ENCODE assay signal across 8 mouse cellular contexts in genomic region chr7:28278279-28278652, GRCm38 (mm10). TPM values are rescaled to one million over a fixed set of nuclear protein-coding genes. Genes with fewer than 3 reads are reported as not detected.
DNase-seq lines count a peak whose midpoint lies in the region; ATAC-seq and TF ChIP-seq lines count a peak whose summit lies in the region.

No protein-coding gene starts in this region.

- WGBS in lung, embryonic 14.5 days: 83% methylated on average over 7 of the region's 7 CpGs
- 84% methylated on average over 7 of the region's 7 CpGs for WGBS in intestine, embryonic 15.5 days
- WGBS in neural tube, embryonic 14.5 days: 80% methylated on average over 7 of the region's 7 CpGs

- 0 out of 2 replicates have a peak, but pooled peaks cover 6% of the 10 kb centered on the region for H3K4me1 ChIP-seq in lung, embryonic 14.5 days (ENCODE audit: insufficient read depth)
- no peaks in the 10 kb centered on the region for H3K4me1 ChIP-seq in embryonic fibroblast, embryonic 13.5 days (ENCODE audit: control insufficient read depth, insufficient read depth, low read length)
- H3K4me1 ChIP-seq in intestine, embryonic 15.5 days (replicated peaks): peaks cover 7% of the 10 kb centered on the region
- H3K4me1 ChIP-seq in neural tube, embryonic 14.5 days (ENCODE audit: control insufficient read depth, insufficient read depth, low read length): 0 out of 2 replicates have a peak, but pooled peaks cover 7% of the 10 kb centered on the region

- H3K36me3 ChIP-seq in lung, embryonic 14.5 days (ENCODE audit: insufficient read depth): no peaks in the 10 kb centered on the region
- H3K36me3 ChIP-seq in intestine, embryonic 15.5 days: no peaks in the 10 kb centered on the region
- no peaks in the 10 kb centered on the region for H3K36me3 ChIP-seq in neural tube, embryonic 14.5 days (ENCODE audit: control insufficient read depth, insufficient read depth, low read length)

- no peak for ATAC-seq in lung, embryonic 14.5 days (ENCODE audit: insufficient read depth)
- ATAC-seq in intestine, embryonic 15.5 days: no peak
- 0 out of 2 replicates have a peak, but pooled peaks have one; percentile 10 for ATAC-seq in neural tube, embryonic 14.5 days (ENCODE audit: low read depth)
- ATAC-seq in frontal cortex, adult (ENCODE audit: low TSS enrichment): no peak

- peak overlapping the region; percentile 85 for H3K9ac ChIP-seq in lung, embryonic 14.5 days
- peak overlapping the region; percentile 80 for H3K9ac ChIP-seq in intestine, embryonic 15.5 days
- H3K9ac ChIP-seq in neural tube, embryonic 14.5 days (replicated peaks; ENCODE audit: low read depth, low read length): peak overlapping the region; percentile 94

- H3K9me3 ChIP-seq in lung, embryonic 14.5 days (ENCODE audit: low read depth, low read length): no peaks in the 10 kb centered on the region
- no peaks in the 10 kb centered on the region for H3K9me3 ChIP-seq in intestine, embryonic 15.5 days
- H3K9me3 ChIP-seq in neural tube, embryonic 14.5 days (ENCODE audit: control insufficient read depth, low read length): no peaks in the 10 kb centered on the region

- no peak for TF ChIP-seq CTCF in lung, embryonic 14.5 days (IDR thresholded peaks at IDR 0.05; ENCODE audit: low read depth)
- TF ChIP-seq CTCF in embryonic fibroblast, embryonic 13.5 days (IDR thresholded peaks at IDR 0.05; ENCODE audit: borderline replicate concordance, insufficient read depth, low read length): no peak

- H3K4me2 ChIP-seq in lung, embryonic 14.5 days: peak overlapping the region; percentile 88
- peak overlapping the region; percentile 94 for H3K4me2 ChIP-seq in intestine, embryonic 15.5 days (replicated peaks)
- peak overlapping the region; percentile 85 for H3K4me2 ChIP-seq in neural tube, embryonic 14.5 days (ENCODE audit: low read depth, low read length)

- H3K27ac ChIP-seq in lung, embryonic 14.5 days (ENCODE audit: low read depth): no peak overlapping the region
- H3K27ac ChIP-seq in embryonic fibroblast, embryonic 13.5 days (ENCODE audit: insufficient read depth, low read length): no peak overlapping the region
- no peak overlapping the region for H3K27ac ChIP-seq in intestine, embryonic 15.5 days
- H3K27ac ChIP-seq in neural tube, embryonic 14.5 days (ENCODE audit: low read depth, low read length): peak overlapping the region; percentile 84; the same call in 1 of the 2 replicates

- 0 out of 2 replicates have a peak, but pooled peaks have one; percentile 2 for TF ChIP-seq POLR2A in embryonic fibroblast, embryonic 13.5 days (IDR thresholded peaks at IDR 0.05; ENCODE audit: low read depth, low read length)

- no peak for DNase-seq in lung, embryonic 14.5 days
- DNase-seq in lung, postnatal 10 days: no peak
- DNase-seq in thymus, postnatal 25 days: no peak
- no peak for DNase-seq in B cell, adult 2 months

- H3K4me3 ChIP-seq in lung, embryonic 14.5 days (ENCODE audit: low read depth, low read length): peak overlapping the region; percentile 67
- peak overlapping the region; percentile 53 for H3K4me3 ChIP-seq in embryonic fibroblast, embryonic 13.5 days (ENCODE audit: insufficient read depth, low read length)
- H3K4me3 ChIP-seq in intestine, embryonic 15.5 days (replicated peaks): peak overlapping the region; percentile 68
- peak overlapping the region; percentile 71 for H3K4me3 ChIP-seq in neural tube, embryonic 14.5 days (ENCODE audit: low read depth, low read length)

- no peaks in the 10 kb centered on the region for H3K27me3 ChIP-seq in lung, embryonic 14.5 days (ENCODE audit: insufficient read depth, low read length)
- H3K27me3 ChIP-seq in intestine, embryonic 15.5 days (replicated peaks): no peaks in the 10 kb centered on the region
- H3K27me3 ChIP-seq in neural tube, embryonic 14.5 days (ENCODE audit: control insufficient read depth, insufficient read depth, low read length): no peaks in the 10 kb centered on the region

RNA-seq across cellular contexts. Expression of gene Eid2b, which starts 0.7 kb away (rescaled TPM):
- polyA plus RNA-seq in lung, embryonic 14.5 days (2014; fragmentation: Nextera tagmentation; extraction: Ambion mirVana): 9.0 and 10.9 TPM in 2 replicates
- polyA plus RNA-seq in embryonic fibroblast, embryonic 13.5 days (2011; ENCODE audit: insufficient read length, low read depth, missing spikeins): 5.4 and 8.8 TPM in 2 replicates
- 8.1 and 9.4 TPM in 2 replicates for polyA plus RNA-seq in intestine, embryonic 15.5 days (2015; fragmentation: Nextera tagmentation; extraction: Ambion mirVana)
- 33.5 and 33.9 TPM in 2 replicates for polyA plus RNA-seq in neural tube, embryonic 14.5 days (2014; fragmentation: Nextera tagmentation; extraction: Ambion mirVana)

RNA-seq across cellular contexts. Expression of gene Eid2, which starts 10.6 kb away (rescaled TPM):
- polyA plus RNA-seq in lung, embryonic 14.5 days (2014; fragmentation: Nextera tagmentation; extraction: Ambion mirVana): 9.8 and 12.9 TPM in 2 replicates
- polyA plus RNA-seq in embryonic fibroblast, embryonic 13.5 days (2011; ENCODE audit: insufficient read length, low read depth, missing spikeins): 20.6 and 25.1 TPM in 2 replicates
- polyA plus RNA-seq in intestine, embryonic 15.5 days (2015; fragmentation: Nextera tagmentation; extraction: Ambion mirVana): 4.5 and 7.2 TPM in 2 replicates
- polyA plus RNA-seq in neural tube, embryonic 14.5 days (2014; fragmentation: Nextera tagmentation; extraction: Ambion mirVana): 7.8 and 7.9 TPM in 2 replicates

RNA-seq across cellular contexts. Expression of gene Selenov, which starts 12.7 kb away (rescaled TPM):
- 0.15 TPM in 1 of 2 replicates, not detected in the other for polyA plus RNA-seq in lung, embryonic 14.5 days (2014; fragmentation: Nextera tagmentation; extraction: Ambion mirVana)
- not detected in 2 replicates for polyA plus RNA-seq in embryonic fibroblast, embryonic 13.5 days (2011; ENCODE audit: insufficient read length, low read depth, missing spikeins)
- polyA plus RNA-seq in intestine, embryonic 15.5 days (2015; fragmentation: Nextera tagmentation; extraction: Ambion mirVana): 0.18 TPM in 1 of 2 replicates, not detected in the other
- polyA plus RNA-seq in neural tube, embryonic 14.5 days (2014; fragmentation: Nextera tagmentation; extraction: Ambion mirVana): 0.70 and 1.5 TPM in 2 replicates

RNA-seq across cellular contexts. Expression of gene Dll3, which starts 23.8 kb away (rescaled TPM):
- 0.43 and 0.66 TPM in 2 replicates for polyA plus RNA-seq in lung, embryonic 14.5 days (2014; fragmentation: Nextera tagmentation; extraction: Ambion mirVana)
- polyA plus RNA-seq in embryonic fibroblast, embryonic 13.5 days (2011; ENCODE audit: insufficient read length, low read depth, missing spikeins): not detected in 2 replicates
- polyA plus RNA-seq in intestine, embryonic 15.5 days (2015; fragmentation: Nextera tagmentation; extraction: Ambion mirVana): 5.7 and 6.0 TPM in 2 replicates
- 21.2 and 21.8 TPM in 2 replicates for polyA plus RNA-seq in neural tube, embryonic 14.5 days (2014; fragmentation: Nextera tagmentation; extraction: Ambion mirVana)

RNA-seq across cellular contexts. Expression of gene Timm50, which starts 33.6 kb away (rescaled TPM):
- polyA plus RNA-seq in lung, embryonic 14.5 days (2014; fragmentation: Nextera tagmentation; extraction: Ambion mirVana): 162 and 174 TPM in 2 replicates
- 37.5 and 40.3 TPM in 2 replicates for polyA plus RNA-seq in embryonic fibroblast, embryonic 13.5 days (2011; ENCODE audit: insufficient read length, low read depth, missing spikeins)
- polyA plus RNA-seq in intestine, embryonic 15.5 days (2015; fragmentation: Nextera tagmentation; extraction: Ambion mirVana): 165 and 169 TPM in 2 replicates
- polyA plus RNA-seq in neural tube, embryonic 14.5 days (2014; fragmentation: Nextera tagmentation; extraction: Ambion mirVana): 132 and 139 TPM in 2 replicates
